Mouse (Mus musculus): ENCODE results near the gene Rdh12.
"Not testable (repeated sequence)": the region's sequence is repeated elsewhere in the genome, so short reads cannot be mapped to it uniquely, and the experiment has no call there.

Rdh12 gene

GRCm38 (mm10) chr12:79208703-79209464, at the start of gene Rdh12:
Gene Rdh12, plus strand, starts transcription at chr12:79208914.
- DNase-seq (ENCODE audit: low spot score in 2 of 2): peak in 1 of 2 experiments; percentile 12

DNA sequence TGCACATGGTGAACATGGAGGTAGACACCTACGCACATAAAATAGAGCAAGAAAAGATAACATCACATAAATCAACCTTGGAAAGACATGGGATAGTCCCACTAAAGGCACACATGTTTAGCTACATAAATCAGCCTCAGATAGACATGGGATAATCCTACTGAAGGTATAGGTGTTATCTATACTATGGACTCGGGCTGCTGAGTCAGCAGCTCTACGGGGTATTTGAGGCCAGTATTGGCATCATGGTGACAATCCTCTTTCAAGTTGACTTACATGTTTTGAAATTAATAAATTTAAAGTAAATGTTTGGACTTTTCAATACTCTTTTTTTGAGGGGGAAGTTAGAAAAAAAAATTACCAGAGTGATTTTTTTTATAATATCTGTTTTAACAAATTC, 45.8 kb upstream of the Rdh12 start:
- DNase-seq (ENCODE audit: low spot score in 2 of 2): no peak

DNA sequence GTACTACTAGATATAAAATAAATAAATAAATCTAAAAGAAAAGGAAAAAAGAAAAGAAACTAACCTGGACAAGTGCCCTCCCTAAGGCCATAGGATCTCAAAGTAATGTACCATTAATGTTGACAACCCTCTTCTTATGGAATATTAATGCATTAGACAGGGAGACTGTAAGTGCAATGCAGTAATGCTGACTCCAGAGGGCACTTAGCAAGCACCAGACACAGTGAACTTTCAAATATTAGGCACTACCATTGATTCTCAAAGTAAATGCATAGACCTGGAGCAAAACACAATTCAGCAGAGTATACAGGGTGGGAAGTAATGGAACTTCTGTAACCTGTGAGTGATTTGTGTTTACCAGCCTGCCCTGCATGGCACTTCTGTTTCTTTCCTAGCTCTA, 39.5 kb upstream of the Rdh12 start:
- no peak for DNase-seq (ENCODE audit: low spot score in 2 of 2)

- DNase-seq (ENCODE audit: low spot score in 2 of 2): no peak
These were observed 38.3 kb upstream of the Rdh12 start for GRCm38 (mm10) chr12:79170421-79170820.

DNA sequence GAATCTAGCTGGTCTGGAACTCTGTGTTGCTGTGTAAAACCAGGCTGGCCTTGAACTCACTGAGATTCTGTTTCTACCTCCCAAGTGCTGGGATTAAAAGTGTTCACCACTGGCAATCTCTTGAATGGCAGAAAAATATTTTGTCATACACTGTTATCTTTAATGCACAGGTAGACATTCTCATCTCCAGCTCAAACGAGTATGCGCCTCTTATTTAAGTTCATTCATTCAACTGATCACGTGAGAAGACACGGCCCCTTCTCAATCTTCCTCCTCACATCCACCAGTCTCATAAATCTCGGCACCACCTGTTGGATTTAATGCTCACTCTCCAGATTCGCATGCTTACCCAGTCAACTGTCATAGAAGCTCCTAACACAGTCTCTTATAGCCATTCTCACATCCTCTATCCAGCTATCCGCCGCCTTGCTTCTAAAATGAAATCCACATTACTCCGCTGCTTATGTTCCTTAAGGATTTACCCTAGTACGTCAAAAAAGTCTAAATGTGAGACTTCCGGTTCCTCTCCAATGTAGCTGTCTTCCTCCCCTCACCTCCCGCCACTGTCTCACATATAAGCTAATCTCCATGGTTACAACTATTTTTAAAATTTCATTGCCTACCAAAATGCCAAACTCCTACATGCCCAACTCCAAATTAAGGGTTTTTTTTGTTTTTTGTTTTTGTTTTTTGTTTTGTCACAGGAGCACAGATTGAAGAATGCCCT, 37.3 kb upstream of the Rdh12 start:
- DNase-seq (ENCODE audit: low spot score in 2 of 2): no peak

GRCm38 (mm10) chr12:79172019-79172941, 36.4 kb upstream of the Rdh12 start, which contains the start of gene Vti1b:
Gene Vti1b, minus strand, starts transcription at chr12:79172667.
- DNase-seq (ENCODE audit: low spot score in 2 of 2): peak; percentile 86 to 87

- no peak for DNase-seq (ENCODE audit: low spot score in 2 of 2)
These were observed 35.0 kb upstream of the Rdh12 start for GRCm38 (mm10) chr12:79173721-79174120.

GRCm38 (mm10) chr12:79175998-79176397, 32.7 kb upstream of the Rdh12 start:
- no peak for DNase-seq (ENCODE audit: low spot score in 2 of 2)

GRCm38 (mm10) chr12:79185160-79185559, 23.6 kb upstream of the Rdh12 start:
- DNase-seq (ENCODE audit: low spot score in 2 of 2): not testable (repeated sequence)

GRCm38 (mm10) chr12:79190931-79191673, 17.6 kb upstream of the Rdh12 start:
- peak; percentile 50 to 60 for DNase-seq (ENCODE audit: low spot score in 2 of 2)

- DNase-seq (ENCODE audit: low spot score in 2 of 2): peak; percentile 46 to 62
These were observed 17.0 kb upstream of the Rdh12 start for GRCm38 (mm10) chr12:79191701-79192100.

DNA sequence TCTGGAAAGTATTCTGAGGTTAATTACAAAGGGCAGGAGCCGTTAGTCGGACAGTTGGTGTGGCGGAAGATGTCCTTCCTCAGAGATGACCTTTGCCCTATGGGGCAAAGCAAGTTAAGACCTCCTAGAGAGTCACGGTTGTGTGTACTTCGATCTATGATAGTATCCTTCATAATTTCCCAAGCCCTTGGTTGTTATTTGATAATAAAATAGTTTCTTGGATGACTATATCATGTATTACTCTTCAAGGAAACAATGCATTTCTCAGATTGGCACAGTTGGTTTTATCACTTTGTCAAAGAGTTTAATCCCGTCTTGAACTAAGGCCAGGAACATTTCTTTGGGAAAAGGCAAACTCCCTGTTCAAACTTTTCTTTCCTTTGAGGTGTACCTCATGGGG, 16.5 kb upstream of the Rdh12 start, which contains the start of gene Rdh11:
TSS of gene Rdh11 (minus strand) at position 101 of the 400 bp plus-strand sequence.
- no peak for DNase-seq (ENCODE audit: low spot score in 2 of 2)

DNA sequence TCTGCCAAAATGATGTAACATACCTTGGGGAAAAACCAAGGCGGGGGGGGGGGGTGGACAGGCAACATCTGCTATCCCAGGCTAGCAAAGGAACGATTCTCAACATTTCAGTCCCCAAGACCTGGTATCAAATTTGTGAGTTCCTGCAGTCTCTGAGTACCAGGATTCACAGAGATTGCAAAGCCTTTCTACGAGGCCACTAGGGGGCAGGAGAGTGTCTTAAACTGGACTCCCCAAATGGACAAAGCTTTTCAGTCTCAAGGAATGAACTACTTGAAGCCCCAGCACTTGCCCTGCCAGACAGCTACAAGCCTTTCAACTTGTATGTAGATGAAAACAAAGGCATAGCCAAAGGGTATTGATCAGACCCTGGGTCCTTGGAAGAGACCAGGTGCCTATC, 15.3 kb upstream of the Rdh12 start:
- peak; percentile 31 to 48 for DNase-seq (ENCODE audit: low spot score in 2 of 2)

GRCm38 (mm10) chr12:79197105-79197504, 11.6 kb upstream of the Rdh12 start:
- no peak for DNase-seq (ENCODE audit: low spot score in 2 of 2)

- no peak for DNase-seq (ENCODE audit: low spot score in 2 of 2)
These were observed 6.8 kb upstream of the Rdh12 start for GRCm38 (mm10) chr12:79201882-79202281.

DNA sequence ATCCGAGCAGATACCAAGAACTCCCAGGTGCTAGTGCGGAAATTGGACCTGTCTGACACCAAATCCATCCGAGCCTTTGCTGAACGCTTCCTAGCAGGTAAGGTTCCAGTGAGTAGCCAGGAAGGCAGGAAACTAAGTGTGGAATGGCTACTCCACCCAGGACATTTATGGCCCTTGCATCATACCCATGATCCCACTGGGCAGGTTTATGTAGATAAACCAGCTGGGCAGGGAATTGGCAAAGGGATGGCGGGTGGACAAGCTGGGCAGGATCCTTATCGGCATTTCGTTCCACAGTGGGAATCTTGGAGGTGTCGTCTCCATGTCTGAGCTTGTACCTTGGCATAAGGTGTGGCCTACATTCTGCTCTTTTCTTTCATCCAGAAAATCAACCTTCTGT, 2.7 kb downstream of the Rdh12 start:
- no peak for DNase-seq (ENCODE audit: low spot score in 2 of 2)

- DNase-seq (ENCODE audit: low spot score in 2 of 2): no peak
These were observed 8.8 kb downstream of the Rdh12 start for GRCm38 (mm10) chr12:79217511-79217910.

DNA sequence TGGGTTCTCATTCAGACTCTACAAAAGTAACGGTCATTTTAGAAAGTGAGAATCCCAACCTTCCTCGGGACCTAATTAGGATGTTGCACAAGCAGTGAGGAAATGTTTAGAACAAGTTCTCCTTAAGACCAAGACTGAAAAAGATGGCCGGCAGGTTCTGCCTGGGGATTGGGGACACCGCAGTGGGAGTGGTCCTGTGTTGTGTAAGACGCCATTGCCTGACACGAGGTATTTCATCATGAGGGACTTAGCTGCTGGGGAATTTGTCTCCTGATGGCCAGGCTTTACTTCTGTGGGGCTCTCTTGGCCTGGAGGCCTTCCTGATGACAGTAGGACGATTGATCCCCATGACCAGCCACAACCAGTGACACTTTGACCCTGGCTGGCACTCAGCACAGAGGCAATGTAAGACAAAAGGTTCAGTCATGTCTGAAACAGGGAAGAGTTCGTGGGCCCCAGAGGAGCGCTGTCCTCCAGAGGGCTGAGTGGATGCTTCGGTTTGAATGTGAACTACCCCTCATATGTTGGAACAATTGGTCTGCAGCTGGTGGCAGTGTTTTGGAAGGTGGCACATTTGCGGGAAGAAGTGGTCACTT, 26.9 kb downstream of the Rdh12 start:
- no peak for DNase-seq (ENCODE audit: low spot score in 2 of 2)

- DNase-seq (ENCODE audit: low spot score in 2 of 2): no peak
These were observed 33.3 kb downstream of the Rdh12 start for GRCm38 (mm10) chr12:79241985-79242384.

DNA sequence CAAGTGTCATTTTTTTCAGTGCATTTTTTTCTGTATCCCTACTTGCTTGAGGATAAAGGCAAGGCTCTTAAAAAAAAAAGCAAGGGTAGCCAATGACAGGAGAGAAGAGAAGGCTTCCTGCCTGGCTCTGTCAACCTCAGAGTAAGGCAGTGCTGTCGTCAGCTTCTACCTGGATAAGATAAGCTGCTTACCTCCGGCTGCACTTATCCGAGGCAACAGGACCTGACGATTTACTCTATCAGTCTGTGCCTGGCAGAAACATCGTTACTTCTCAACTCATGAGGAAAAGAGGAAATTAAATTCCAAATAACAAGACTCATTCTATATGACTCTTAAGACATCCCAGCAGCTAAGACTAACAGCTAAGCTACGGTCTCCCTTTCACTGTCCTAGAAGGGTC, 34.2 kb downstream of the Rdh12 start:
- no peak for DNase-seq (ENCODE audit: low spot score in 2 of 2)

- DNase-seq (ENCODE audit: low spot score in 2 of 2): no peak
These were observed 39.4 kb downstream of the Rdh12 start for GRCm38 (mm10) chr12:79248110-79248509.
